Mouse (Mus musculus) CH12.LX (cell line): ENCODE measurements around the gene Igfbp2. TPM values are rescaled to one million over a fixed set of nuclear protein-coding genes. Genes with fewer than 3 reads are reported as not detected.

Source experiments
- DNase-seq: peaks from one replicate; pipeline ENCODE4 v3.0.0-alpha.2; 2013; ENCODE audit errors: extremely low read depth
- H3K27ac ChIP-seq: 2 replicates; pipeline ENCODE4 v1.5.1; 2012; ENCODE audit warnings: low read depth, mild to moderate bottlenecking, control low read depth, moderate library complexity; ENCODE audit not compliant: insufficient read depth
- H3K27me3 ChIP-seq: replicated peaks from 2 replicates; pipeline ENCODE3; 2012; ENCODE audit warnings: inconsistent platforms
- H3K36me3 ChIP-seq, 2 experiments: replicated peaks in 1 of 2; 2 replicates each; pipeline versions ENCODE3 to v1.6.1; 2012; ENCODE audit warnings: inconsistent platforms in 1 of 2, low read length in 1 of 2, mild to moderate bottlenecking in 1 of 2, mixed read lengths in 1 of 2, moderate library complexity in 1 of 2; ENCODE audit not compliant: control insufficient read depth in 1 of 2, insufficient read depth in 1 of 2
- H3K4me1 ChIP-seq, 2 experiments: 2 replicates each; pipeline ENCODE4 v1.6.1; 2012; ENCODE audit warnings: inconsistent platforms in 1 of 2, moderate library complexity in 1 of 2; ENCODE audit not compliant: insufficient read depth in 2 of 2, control insufficient read depth in 1 of 2
- H3K4me2 ChIP-seq: 2 replicates; pipeline ENCODE4 v1.6.1; 2012; ENCODE audit warnings: low read depth, mild to moderate bottlenecking, control low read depth; ENCODE audit not compliant: poor library complexity, insufficient read depth, severe bottlenecking
- H3K4me3 ChIP-seq, 3 experiments: fragments of 150-350 bp in 1 of 3; sonication (generic) in 1 of 3; replicated peaks in 1 of 3; 2 replicates each; pipeline versions ENCODE3 to v1.5.1; 2011 to 2012; ENCODE audit warnings: low read depth in 2 of 3, low read length in 2 of 3, mild to moderate bottlenecking in 2 of 3, moderate library complexity in 2 of 3, control low read depth in 1 of 3, improper control_type of control experiment in 1 of 3, inconsistent platforms in 1 of 3, mixed read lengths in 1 of 3; ENCODE audit not compliant: poor library complexity in 1 of 3
- H3K79me2 ChIP-seq: replicated peaks from 2 replicates; pipeline ENCODE4 v1.6.1; 2012; ENCODE audit warnings: mild to moderate bottlenecking, moderate library complexity; ENCODE audit not compliant: control insufficient read depth, poor library complexity, insufficient read depth, severe bottlenecking; ENCODE audit errors: extremely low read depth
- H3K9ac ChIP-seq: 2 replicates; pipeline ENCODE4 v1.6.1; 2012; ENCODE audit warnings: low read depth, mild to moderate bottlenecking, control low read depth, moderate library complexity; ENCODE audit not compliant: insufficient read depth
- H3K9me3 ChIP-seq: replicated peaks from 2 replicates; pipeline ENCODE3; 2012; ENCODE audit warnings: low read length, inconsistent platforms, mixed read lengths
- CHD2 ChIP-seq: IDR thresholded peaks from 2 replicates; pipeline ENCODE4 v1.6.1; 2011; ENCODE audit warnings: low read length, improper control_type of control experiment
- CTCF ChIP-seq, 2 experiments: IDR thresholded peaks in 1 of 2; conservative IDR thresholded peaks in 1 of 2; 2 replicates each; pipeline ENCODE4 v1.5.1; 2011 to 2012; ENCODE audit warnings: low read depth in 2 of 2, low read length in 2 of 2, improper control_type of control experiment in 1 of 2, inconsistent platforms in 1 of 2, mild to moderate bottlenecking in 1 of 2, moderate library complexity in 1 of 2
- E2F4 ChIP-seq: IDR thresholded peaks from 2 replicates; pipeline ENCODE4 v1.6.1; 2011; ENCODE audit warnings: low read depth, low read length, improper control_type of control experiment; ENCODE audit not compliant: insufficient replicate concordance
- ELF1 ChIP-seq: IDR thresholded peaks from 2 replicates; pipeline ENCODE4 v1.6.1; 2014; ENCODE audit warnings: low read depth, mild to moderate bottlenecking, inconsistent platforms, low read length, improper control_type of control experiment
- EP300 ChIP-seq: IDR thresholded peaks from 2 replicates; pipeline ENCODE4 v1.6.1; 2011; ENCODE audit warnings: low read length, improper control_type of control experiment
- ETS1 ChIP-seq: conservative IDR thresholded peaks from 2 replicates; pipeline ENCODE4 v1.6.1; 2012; ENCODE audit warnings: low read depth, mild to moderate bottlenecking, inconsistent platforms, low read length, improper control_type of control experiment, moderate library complexity
- IRF4 ChIP-seq: IDR thresholded peaks from 2 replicates; pipeline ENCODE4 v1.6.1; 2014; ENCODE audit warnings: low read depth, mild to moderate bottlenecking, inconsistent platforms, low read length, improper control_type of control experiment
- JUN ChIP-seq: IDR thresholded peaks from 2 replicates; pipeline ENCODE4 v1.6.1; 2011; ENCODE audit warnings: low read depth, mild to moderate bottlenecking, low read length, improper control_type of control experiment, moderate library complexity; ENCODE audit not compliant: insufficient read depth
- KAT2A ChIP-seq: IDR thresholded peaks from 2 replicates; pipeline ENCODE4 v1.6.1; 2012; ENCODE audit warnings: low read length, improper control_type of control experiment, inconsistent platforms; ENCODE audit not compliant: insufficient replicate concordance
- MAFK ChIP-seq: IDR thresholded peaks from 2 replicates; pipeline ENCODE4 v1.6.1; 2011; ENCODE audit warnings: low read length, improper control_type of control experiment; ENCODE audit not compliant: insufficient replicate concordance
- MAX ChIP-seq: IDR thresholded peaks from 2 replicates; pipeline ENCODE4 v1.6.1; 2011; ENCODE audit warnings: low read length, improper control_type of control experiment
- MAZ ChIP-seq: IDR thresholded peaks from 2 replicates; pipeline ENCODE4 v1.6.1; 2012; ENCODE audit warnings: low read depth, mild to moderate bottlenecking, inconsistent platforms, low read length, improper control_type of control experiment, moderate library complexity
- MEF2A ChIP-seq: IDR thresholded peaks from 2 replicates; pipeline ENCODE4 v1.6.1; 2014; ENCODE audit warnings: low read depth, mild to moderate bottlenecking, inconsistent platforms, low read length, improper control_type of control experiment, borderline replicate concordance
- MXI1 ChIP-seq: IDR thresholded peaks from 2 replicates; pipeline ENCODE4 v1.6.1; 2011; ENCODE audit warnings: mild to moderate bottlenecking, low read depth, low read length, improper control_type of control experiment
- MYC ChIP-seq: IDR thresholded peaks from 2 replicates; pipeline ENCODE4 v1.6.1; 2011; ENCODE audit warnings: low read depth, mild to moderate bottlenecking, improper control_type of control experiment, low read length
- NELFE ChIP-seq: IDR thresholded peaks from 2 replicates; pipeline ENCODE4 v1.6.1; 2011; ENCODE audit warnings: low read depth, low read length, improper control_type of control experiment
- NRF1 ChIP-seq: IDR thresholded peaks from 2 replicates; pipeline ENCODE4 v1.6.1; 2014; ENCODE audit warnings: low read depth, mild to moderate bottlenecking, inconsistent platforms, low read length, improper control_type of control experiment, moderate library complexity
- PAX5 ChIP-seq: IDR thresholded peaks from 2 replicates; pipeline ENCODE4 v1.6.1; 2012; ENCODE audit warnings: low read length, inconsistent platforms, mixed read lengths
- RAD21 ChIP-seq: IDR thresholded peaks from 2 replicates; pipeline ENCODE4 v1.6.1; 2011; ENCODE audit warnings: low read depth, mild to moderate bottlenecking, low read length, improper control_type of control experiment, moderate library complexity
- RCOR1 ChIP-seq: conservative IDR thresholded peaks from 2 replicates; pipeline ENCODE4 v1.6.1; 2012; ENCODE audit warnings: low read depth, mild to moderate bottlenecking, inconsistent platforms, low read length, improper control_type of control experiment
- SIN3A ChIP-seq: IDR thresholded peaks from 2 replicates; pipeline ENCODE4 v1.6.1; 2012; ENCODE audit warnings: low read length, improper control_type of control experiment, inconsistent platforms
- SMC3 ChIP-seq: IDR thresholded peaks from 2 replicates; pipeline ENCODE4 v1.6.1; 2011; ENCODE audit warnings: low read depth, low read length, improper control_type of control experiment
- TCF12 ChIP-seq: IDR thresholded peaks from 2 replicates; pipeline ENCODE4 v1.6.1; 2014; ENCODE audit warnings: low read depth, mild to moderate bottlenecking, inconsistent platforms, low read length, improper control_type of control experiment
- USF2 ChIP-seq: conservative IDR thresholded peaks from 2 replicates; pipeline ENCODE4 v1.6.1; 2011; ENCODE audit warnings: low read depth, low read length, improper control_type of control experiment
- ZC3H11A ChIP-seq: IDR thresholded peaks from 2 replicates; pipeline ENCODE4 v1.6.1; 2012; ENCODE audit warnings: low read depth, mild to moderate bottlenecking, inconsistent platforms, low read length, improper control_type of control experiment
- ZKSCAN1 ChIP-seq: IDR thresholded peaks from 2 replicates; pipeline ENCODE4 v1.6.1; 2012; ENCODE audit warnings: low read depth, inconsistent platforms, low read length, improper control_type of control experiment, borderline replicate concordance
- ZMIZ1 ChIP-seq: IDR thresholded peaks from 2 replicates; pipeline ENCODE4 v1.6.1; 2012; ENCODE audit warnings: low read depth, mild to moderate bottlenecking, inconsistent platforms, low read length, improper control_type of control experiment
- ZNF384 ChIP-seq: IDR thresholded peaks from 2 replicates; pipeline ENCODE4 v1.6.1; 2012; ENCODE audit warnings: low read depth, low read length, improper control_type of control experiment, inconsistent platforms
- dilution Hi-C: fragments of 300-500 bp; cut with MboI; formaldehyde crosslinking; loops from 2 replicates; pipeline ENCODE4 v1.14.3; 2020; ENCODE audit warnings: low sequenced_read_pairs; ENCODE audit not compliant: extremely low pct_unique_long_range_greater_than_20kb, extremely low pct_ligation_motif_present
- in situ Hi-C: fragments of 300-500 bp; cut with MboI; formaldehyde crosslinking; loops from 3 replicates; pipeline ENCODE4 v1.14.3; 2019; ENCODE audit warnings: low sequenced_read_pairs, low pct_ligation_motif_present, low pct_unique_long_range_greater_than_20kb, mixed read lengths
- polyA plus RNA-seq: library from polyadenylated mRNA; unstranded; fragments of >175 nt; gene quantifications from 2 replicates; pipeline ENCODE4 v1.2.1, GENCODE M21; 2012; ENCODE audit warnings: low read depth; ENCODE audit not compliant: insufficient read length
- total RNA-seq, 2 experiments: library from RNA; depleted of rRNA; stranded (reverse); fragments of 300-350 nt in 1 of 2; fragments of >200 nt in 1 of 2; gene quantifications; 2 replicates each; pipeline ENCODE4 v1.2.3; 2012 to 2014

Gene Igfbp2
- total and polyA plus RNA-seq, 3 experiments: 294 to 662 (median 350) TPM

- no peak overlapping the region for H3K4me3 ChIP-seq
- peaks cover 23 to 29% of the 10 kb centered on the region in 2 experiments for H3K36me3 ChIP-seq
- H3K79me2 ChIP-seq: no peaks in the 10 kb centered on the region
- peaks cover 4 to 16% of the 10 kb centered on the region in 2 experiments; a peak in 3 of 4 replicates for H3K4me1 ChIP-seq
- no peak overlapping the region for H3K4me2 ChIP-seq
- dilution Hi-C loops: no loop called here
- TF ChIP-seq SIN3A (no peak), MAX (no peak), ETS1 (no peak), EP300 (no peak), MAZ (no peak), NELFE (no peak), E2F4 (no peak), ZNF384 (no peak), RAD21 (no peak), ZC3H11A (no peak), MXI1 (no peak), USF2 (no peak), ZKSCAN1 (no peak), MYC (no peak), MAFK (no peak), PAX5 (no peak), NRF1 (no peak), JUN (no peak), SMC3 (no peak)
- no peak overlapping the region for H3K9ac ChIP-seq
- peaks cover 15% of the 10 kb centered on the region for H3K27me3 ChIP-seq
- in situ Hi-C loops: loop anchor here (25.0 kb wide), 1 partner anchor 268 kb away; the partner anchor contains the start of gene Smarcal1
- H3K27ac ChIP-seq: no peak overlapping the region
- no peak for DNase-seq
- peaks cover 3% of the 10 kb centered on the region for H3K9me3 ChIP-seq
Measured at GRCm38 (mm10) chr1:72855729-72856128, 31.4 kb downstream of the Igfbp2 start.

DNA sequence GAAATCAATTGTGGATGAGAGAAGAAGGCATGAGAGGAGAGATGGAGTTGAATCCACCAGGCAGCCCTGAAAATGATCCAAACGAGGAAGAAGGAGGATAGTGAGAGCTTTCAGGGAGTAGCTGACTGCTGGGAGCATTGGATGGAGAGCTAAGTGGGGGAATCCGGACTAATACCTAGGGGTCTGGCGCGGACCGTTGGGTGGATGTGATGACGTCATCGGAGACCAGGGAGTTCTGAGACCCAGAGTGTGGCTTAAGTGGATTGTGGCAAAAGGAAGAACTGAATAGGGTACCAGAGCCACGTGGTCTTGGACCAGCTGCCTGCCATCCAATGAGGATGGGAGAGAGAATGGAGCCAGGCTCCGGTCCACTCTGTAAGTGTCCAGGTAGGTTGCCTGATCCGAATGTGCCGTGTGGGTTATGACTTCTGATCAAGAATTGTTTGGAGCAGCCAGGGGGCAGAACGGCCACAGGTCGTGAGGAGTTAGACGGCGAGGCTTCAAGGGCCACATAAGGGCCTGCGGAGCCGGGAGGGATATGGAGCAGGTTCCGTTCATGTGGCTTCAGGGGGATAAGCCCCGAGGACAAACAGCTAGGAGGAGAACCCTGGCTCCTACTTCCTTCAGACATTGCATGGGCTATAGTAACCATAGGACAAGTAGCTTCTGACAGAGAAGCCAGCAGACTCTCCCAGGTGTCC, 32.1 kb downstream of the Igfbp2 start:
- Histone ChIP-seq H3K9me3 (peaks cover 3% of the 10 kb centered on the region), H3K36me3 (peaks cover 17 to 22% of the 10 kb centered on the region in 2 experiments), H3K27me3 (peaks cover 20% of the 10 kb centered on the region), H3K4me1 (peaks cover 4 to 16% of the 10 kb centered on the region in 2 experiments; a peak in 3 of 4 replicates), H3K27ac (no peak overlapping the region), H3K4me3 (no peak overlapping the region), H3K79me2 (no peaks in the 10 kb centered on the region), H3K4me2 (no peak overlapping the region), H3K9ac (no peak overlapping the region)
- DNase-seq: no peak
- dilution Hi-C loops: no loop called here
- no peak for TF ChIP-seq SIN3A
- no peak for TF ChIP-seq MAX
- TF ChIP-seq ELF1: no peak
- TF ChIP-seq NRF1: no peak
- no peak for TF ChIP-seq TCF12
- TF ChIP-seq SMC3: no peak
- no peak for TF ChIP-seq MEF2A
- no peak for TF ChIP-seq ZNF384
- TF ChIP-seq ZKSCAN1: no peak
- no peak for TF ChIP-seq CHD2
- no peak for TF ChIP-seq JUN
- TF ChIP-seq ZMIZ1: no peak
- no peak for TF ChIP-seq RAD21
- TF ChIP-seq ZC3H11A: no peak
- no peak for TF ChIP-seq PAX5
- TF ChIP-seq IRF4: no peak
- TF ChIP-seq MXI1: no peak
- no peak for TF ChIP-seq CTCF (conservative IDR thresholded peaks at IDR 0.05 in 1 of 2, IDR thresholded peaks at IDR 0.05 in 1 of 2; ENCODE audit: low read depth in 2 of 2, low read length in 2 of 2)
- no peak for TF ChIP-seq KAT2A
- TF ChIP-seq RCOR1: no peak
- TF ChIP-seq, all 38 proteins: peak for 0
- in situ Hi-C loops: loop anchor here (25.0 kb wide), 1 partner anchor 269 kb away; the partner anchor contains the start of gene Smarcal1
